Mouse (Mus musculus) embryonic facial prominence, embryonic 11.5 days (tissue): Measurements from ENCODE around the gene Trmt10a. TPM values are rescaled to one million over a fixed set of nuclear protein-coding genes. Genes with fewer than 3 reads are reported as not detected.

Experiments
- ATAC-seq: fragments of 200-750 bp; cut with Nextera tagmentation; replicated peaks from 2 replicates; pipeline ENCODE4 v1.8.0; 2017; ENCODE audit warnings: low read depth; ENCODE audit not compliant: insufficient number of reproducible peaks, low FRiP score, low TSS enrichment
- DNase-seq: peaks from one replicate; pipeline ENCODE4 v3.0.0-alpha.2; 2015; ENCODE audit warnings: low spot score
- H3K27ac ChIP-seq: fragments of 300-500 bp; sonication (generic); replicated peaks from 2 replicates; pipeline ENCODE4 v1.5.1; 2014; ENCODE audit warnings: mild to moderate bottlenecking, low read depth, low read length, control low read depth
- H3K27me3 ChIP-seq: fragments of 300-500 bp; sonication (generic); 2 replicates; pipeline ENCODE4 v1.6.1; 2014; ENCODE audit warnings: mild to moderate bottlenecking, low read length, moderate library complexity, mixed read lengths; ENCODE audit not compliant: control insufficient read depth, insufficient read depth
- H3K36me3 ChIP-seq: fragments of 300-500 bp; sonication (generic); replicated peaks from 2 replicates; pipeline ENCODE4 v1.6.1; 2014; ENCODE audit warnings: low read depth, mild to moderate bottlenecking, low read length, moderate library complexity, mixed read lengths; ENCODE audit not compliant: control insufficient read depth, insufficient read depth
- H3K4me1 ChIP-seq: fragments of 300-500 bp; sonication (generic); 2 replicates; pipeline ENCODE4 v1.6.1; 2014; ENCODE audit warnings: low read length, mixed read lengths; ENCODE audit not compliant: control insufficient read depth, insufficient read depth
- H3K4me2 ChIP-seq: fragments of 300-500 bp; sonication (generic); 2 replicates; pipeline ENCODE4 v1.6.1; 2014; ENCODE audit warnings: low read depth, mild to moderate bottlenecking, control low read depth, low read length, moderate library complexity
- H3K4me3 ChIP-seq: fragments of 300-500 bp; sonication (generic); 2 replicates; pipeline ENCODE4 v1.5.1; 2014; ENCODE audit warnings: low read depth, low read length, control low read depth
- H3K9ac ChIP-seq: fragments of 300-500 bp; sonication (generic); replicated peaks from 2 replicates; pipeline ENCODE4 v1.6.1; 2014; ENCODE audit warnings: mild to moderate bottlenecking, control low read depth, low read length
- H3K9me3 ChIP-seq: fragments of 300-500 bp; sonication (generic); replicated peaks from 2 replicates; pipeline ENCODE4 v1.6.1; 2016; ENCODE audit warnings: mild to moderate bottlenecking, low read length, inconsistent platforms, mixed read lengths; ENCODE audit not compliant: control insufficient read depth
- WGBS: fragments of 180-500 bp; shearing (Covaris S2); extraction: QIAGEN DNeasy Blood & Tissue Kit; methylation state at CpG from one replicate; pipeline ENCODE4 v1.1.7; 2014; 5-methylcytosine and 5-hydroxymethylcytosine counted together
- polyA plus RNA-seq: library from polyadenylated mRNA; unstranded; fragments of >200 nt; fragmentation: Nextera tagmentation; extraction: Ambion mirVana; gene quantifications from 2 replicates; pipeline ENCODE4 v1.2.1, GENCODE M21; 2014

Trmt10a gene
- polyA plus RNA-seq, 1 experiment from 2014 or later, result 17.2 TPM

DNA sequence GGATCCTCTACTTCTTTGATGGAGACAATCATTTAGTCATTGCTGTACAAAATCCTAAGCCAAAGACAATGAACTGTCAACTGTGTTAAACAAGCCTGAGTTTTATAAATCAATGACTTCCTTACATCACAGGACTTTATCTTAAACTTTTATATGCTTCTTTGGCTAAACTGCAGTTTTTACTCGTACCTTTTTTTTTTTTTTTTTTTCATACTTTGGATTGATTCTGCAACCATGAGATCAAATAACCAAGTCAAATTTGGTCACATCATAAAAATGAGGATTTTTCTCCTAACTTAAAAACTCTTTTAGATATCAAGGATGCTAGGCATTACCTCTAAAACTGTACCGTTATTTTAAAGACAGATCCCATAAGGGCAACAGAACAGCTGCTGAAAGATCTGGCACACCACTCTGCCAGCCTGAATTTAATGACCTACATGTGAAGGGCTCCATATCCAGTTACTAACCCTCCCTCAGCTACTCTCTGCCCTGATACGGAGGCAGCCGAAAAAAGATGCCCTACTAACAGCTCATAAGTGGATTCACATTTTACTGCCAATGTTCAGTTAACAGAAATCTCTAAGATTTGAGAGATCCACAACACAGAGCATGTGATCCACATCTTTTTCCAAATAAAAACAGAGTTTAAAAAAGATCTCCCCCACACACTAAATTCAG lies 1.1 kb upstream of the Trmt10a start:
- ATAC-seq (no peak), DNase-seq (peak; percentile 40)
- Histone ChIP-seq H3K9me3 (no peaks in the 10 kb centered on the region), H3K4me1 (no peaks in the 10 kb centered on the region), H3K36me3 (no peaks in the 10 kb centered on the region), H3K4me2 (peak overlapping the region; percentile 13), H3K4me3 (no peak overlapping the region; the same call in 1 of the 2 replicates), H3K27me3 (no peaks in the 10 kb centered on the region), H3K27ac (no peak overlapping the region), H3K9ac (no peak overlapping the region)
- WGBS, result 44% methylated on average over 4 of the region's 4 CpGs

DNA sequence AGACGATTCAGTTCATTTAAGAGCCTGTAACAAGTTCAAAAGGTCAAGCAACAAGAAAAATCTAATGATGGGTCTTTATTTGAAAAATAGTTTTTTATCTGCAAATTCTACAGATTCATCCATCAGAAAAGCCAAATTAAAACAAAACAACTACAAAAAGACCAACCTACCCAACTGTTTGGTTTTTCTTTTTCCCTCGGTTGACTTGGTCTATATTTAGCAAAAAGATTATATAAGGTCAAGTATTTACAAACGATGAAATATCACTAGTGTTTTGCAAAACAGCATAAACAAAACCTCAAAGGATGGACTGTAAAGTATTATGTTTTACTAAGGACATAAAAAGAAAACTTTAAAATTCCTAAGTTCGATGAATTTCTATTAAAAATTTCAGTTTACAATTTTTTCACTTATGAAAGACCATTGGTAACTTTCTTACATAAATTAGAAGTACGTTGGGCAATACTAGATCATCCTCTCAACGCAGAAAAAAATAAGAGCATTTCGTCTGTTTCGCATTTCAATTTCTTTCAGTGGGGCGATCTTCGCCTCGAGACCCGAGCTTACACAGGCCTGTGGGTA lies 424 bp upstream of the Trmt10a start:
- Histone ChIP-seq H3K9me3 (no peaks in the 10 kb centered on the region), H3K4me1 (no peaks in the 10 kb centered on the region), H3K4me2 (peak overlapping the region; percentile 11; the same call in 1 of the 2 replicates), H3K9ac (peak overlapping the region; percentile 88), H3K27me3 (no peaks in the 10 kb centered on the region), H3K36me3 (no peaks in the 10 kb centered on the region), H3K27ac (peak overlapping the region; percentile 97; the same call in 1 of the 2 replicates), H3K4me3 (peak overlapping the region; percentile 65)
- 6% methylated on average over 12 of the region's 12 CpGs for WGBS
- DNase-seq (no peak), ATAC-seq (no peak)

DNA sequence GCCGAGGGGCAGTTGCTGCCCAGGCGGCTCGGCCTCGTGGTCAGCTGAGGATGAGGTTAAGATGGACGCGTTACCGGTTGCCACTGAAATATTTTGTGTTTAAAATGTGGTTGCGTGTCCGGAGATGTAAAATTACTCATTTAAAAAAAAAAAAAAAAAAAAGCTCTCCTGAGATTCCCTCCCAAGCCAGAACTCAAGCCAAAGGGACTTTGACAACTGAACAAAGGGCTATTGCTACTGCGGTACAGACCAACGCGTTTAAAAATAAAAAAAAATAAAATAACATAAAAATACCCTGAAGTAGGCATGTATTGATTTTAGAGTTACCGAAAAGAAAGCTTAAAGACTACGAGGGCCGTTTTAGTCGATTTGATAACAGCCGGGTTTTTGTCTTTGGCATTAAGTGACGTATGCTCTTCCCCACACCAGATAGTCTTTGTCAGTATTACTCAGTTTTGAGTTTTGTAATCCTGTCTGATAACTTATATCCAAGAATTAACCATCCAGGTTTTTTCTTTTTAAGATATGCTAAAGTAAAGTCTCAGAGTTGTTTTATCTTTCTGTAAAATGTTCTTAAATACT lies 903 bp downstream of the Trmt10a start:
- Histone ChIP-seq H3K4me2 (peak overlapping the region; percentile 66), H3K36me3 (no peaks in the 10 kb centered on the region; the same call in 1 of the 2 replicates), H3K9me3 (no peaks in the 10 kb centered on the region), H3K9ac (peak overlapping the region; percentile 88), H3K4me1 (no peaks in the 10 kb centered on the region), H3K27me3 (no peaks in the 10 kb centered on the region), H3K27ac (peak overlapping the region; percentile 97), H3K4me3 (peak overlapping the region; percentile 65)
- ATAC-seq, result no peak
- WGBS, result under 1% methylated on average over 18 of the region's 18 CpGs
- peak; percentile 52 for DNase-seq

DNA sequence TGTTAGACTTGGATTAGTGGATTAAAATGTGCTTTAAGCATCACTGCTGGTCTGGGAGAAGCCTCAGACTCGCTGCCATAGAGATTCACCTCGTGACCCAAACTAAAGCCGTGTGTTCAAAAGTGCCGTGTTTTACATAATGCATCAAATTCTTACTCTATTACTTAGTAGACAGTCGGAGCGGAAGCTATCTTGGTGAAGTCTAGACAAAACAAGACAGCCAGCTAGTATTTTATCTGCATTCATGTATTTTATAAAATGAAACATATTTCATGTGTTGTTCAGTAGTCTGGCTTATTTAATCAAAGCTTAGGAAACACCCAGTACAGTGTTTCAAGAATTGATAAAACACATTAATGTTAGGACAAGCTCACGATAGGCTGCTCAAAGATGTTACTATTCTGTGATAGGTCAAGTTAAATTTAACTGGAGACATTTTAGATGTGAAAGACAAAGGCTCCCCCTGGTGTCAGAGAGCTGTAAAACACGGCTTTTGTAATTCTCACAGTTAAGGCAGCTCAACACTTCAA lies 1.5 kb downstream of the Trmt10a start, which contains the start of gene Mttp:
TSS of gene Mttp (minus strand) at position 327 of the 530 bp plus-strand sequence.
- peak within 1 kb of the TSS; percentile 65 for H3K4me3 ChIP-seq
- ATAC-seq, result peak; percentile 45; the same call in 1 of the 2 replicates
- H3K9ac ChIP-seq, result peak within 1 kb of the TSS; percentile 88
- no peaks in the 10 kb centered on the region for H3K27me3 ChIP-seq
- no peaks in the 10 kb centered on the region for H3K4me1 ChIP-seq
- no peaks in the 10 kb centered on the region; the same call in 1 of the 2 replicates for H3K36me3 ChIP-seq
- H3K9me3 ChIP-seq, result no peaks in the 10 kb centered on the region
- peak within 1 kb of the TSS; percentile 97 for H3K27ac ChIP-seq
- H3K4me2 ChIP-seq, result peak within 1 kb of the TSS; percentile 66
- DNase-seq, result peak; percentile 94
- WGBS, result 5% methylated on average over 8 of the region's 8 CpGs

DNA sequence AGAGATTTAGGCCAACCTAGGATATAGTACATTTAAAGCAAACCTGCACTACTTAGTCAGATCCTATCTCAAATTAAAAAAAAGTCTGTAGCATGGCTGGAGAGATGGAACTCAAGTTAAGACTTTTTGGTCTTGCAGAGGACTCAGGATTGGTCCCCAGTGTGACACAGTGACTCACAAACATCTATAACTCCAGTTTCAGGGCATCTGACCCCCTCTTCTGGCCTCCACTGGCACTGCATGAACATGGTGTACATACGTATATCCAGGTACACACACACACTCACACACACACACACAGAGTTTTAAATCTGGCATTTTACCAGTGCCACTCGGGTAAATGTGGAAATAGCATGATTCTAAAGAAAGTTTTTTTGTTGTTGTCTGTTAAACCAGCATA lies 5.6 kb downstream of the Trmt10a start:
- Histone ChIP-seq H3K27me3 (no peaks in the 10 kb centered on the region), H3K36me3 (no peaks in the 10 kb centered on the region; the same call in none of the 2 replicates), H3K4me2 (no peak overlapping the region), H3K27ac (no peak overlapping the region), H3K4me3 (no peak overlapping the region), H3K4me1 (no peaks in the 10 kb centered on the region), H3K9me3 (no peaks in the 10 kb centered on the region), H3K9ac (no peak overlapping the region)
- WGBS, result 95% methylated on average over 2 of the region's 2 CpGs
- ATAC-seq (no peak), DNase-seq (no peak)

DNA sequence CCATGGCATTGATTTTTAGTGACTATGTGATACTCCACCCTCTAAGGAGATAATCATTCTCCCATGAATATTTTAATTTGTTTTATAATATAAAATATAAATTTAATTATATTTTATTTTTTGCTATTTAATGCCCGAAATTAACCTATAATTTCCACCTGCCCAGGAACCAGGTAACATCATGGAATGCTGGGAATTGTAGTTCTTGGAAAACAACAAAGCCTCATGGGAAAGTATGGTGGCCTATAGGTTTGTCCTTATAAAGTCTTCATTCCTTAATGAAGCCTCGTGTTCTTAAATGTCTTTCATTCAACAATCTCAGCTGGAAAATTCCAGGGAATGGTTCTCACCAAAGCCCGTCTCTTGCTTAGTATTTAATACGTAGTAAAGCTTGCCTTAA lies 11.8 kb downstream of the Trmt10a start:
- H3K4me2 ChIP-seq, result no peak overlapping the region
- no peaks in the 10 kb centered on the region; the same call in 1 of the 2 replicates for H3K36me3 ChIP-seq
- no peaks in the 10 kb centered on the region for H3K9me3 ChIP-seq
- H3K4me1 ChIP-seq, result no peaks in the 10 kb centered on the region
- H3K27ac ChIP-seq, result no peak overlapping the region
- ATAC-seq, result no peak
- H3K9ac ChIP-seq, result no peak overlapping the region
- whole genome bisulfite sequencing, result 90% methylated on average over 4 of the region's 4 CpGs
- no peak overlapping the region for H3K4me3 ChIP-seq
- no peaks in the 10 kb centered on the region for H3K27me3 ChIP-seq
- no peak for DNase-seq

DNA sequence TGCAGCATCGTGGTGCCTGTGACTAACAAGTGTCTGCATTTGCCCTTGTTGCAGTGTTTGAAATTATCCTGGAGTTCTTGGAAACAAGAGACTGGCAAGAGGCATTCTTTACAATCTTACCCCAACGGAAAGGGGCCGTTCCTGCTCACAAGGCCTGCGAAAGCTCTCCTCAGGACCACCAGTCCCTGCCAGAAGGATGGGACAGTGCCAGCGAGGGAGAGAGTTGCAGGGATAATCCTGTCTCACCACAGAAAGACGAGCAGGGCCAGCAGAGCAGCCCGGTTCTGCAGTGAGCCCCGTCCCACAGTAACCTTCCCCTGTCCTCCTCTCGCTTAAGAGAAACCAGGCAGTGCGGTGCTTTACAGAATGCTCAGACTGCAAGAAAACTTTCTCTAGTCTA lies 13.4 kb downstream of the Trmt10a start:
- H3K9me3 ChIP-seq, result no peaks in the 10 kb centered on the region
- no peak for DNase-seq
- H3K4me1 ChIP-seq, result no peaks in the 10 kb centered on the region
- no peak overlapping the region for H3K4me2 ChIP-seq
- ATAC-seq, result no peak
- WGBS, result 69% methylated on average over 10 of the region's 10 CpGs
- H3K27me3 ChIP-seq, result no peaks in the 10 kb centered on the region
- H3K4me3 ChIP-seq, result no peak overlapping the region
- H3K27ac ChIP-seq, result no peak overlapping the region
- H3K9ac ChIP-seq, result no peak overlapping the region
- H3K36me3 ChIP-seq, result no peaks in the 10 kb centered on the region; the same call in 1 of the 2 replicates

DNA sequence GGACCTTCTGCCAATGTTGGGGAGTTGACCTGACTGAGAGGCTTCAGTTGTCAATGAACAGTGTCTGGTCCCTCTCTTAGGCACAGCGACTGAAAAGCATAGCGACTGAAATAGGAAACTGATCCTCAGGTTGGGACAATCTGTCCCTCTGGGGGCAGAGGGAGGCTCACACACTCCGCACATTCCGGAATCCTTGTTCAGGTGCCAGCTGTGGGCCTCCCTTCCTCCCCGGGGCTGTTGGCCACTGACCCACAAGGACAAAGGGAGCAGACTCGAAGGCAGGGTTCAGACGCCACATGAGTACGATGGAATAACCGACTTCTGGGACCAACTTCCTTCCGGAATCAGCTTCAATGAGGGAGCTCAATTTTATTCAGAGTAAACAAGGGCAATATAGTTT lies 18.4 kb downstream of the Trmt10a start:
- Histone ChIP-seq H3K4me1 (no peaks in the 10 kb centered on the region), H3K36me3 (no peaks in the 10 kb centered on the region), H3K4me3 (no peak overlapping the region), H3K9ac (no peak overlapping the region), H3K4me2 (no peak overlapping the region), H3K9me3 (no peaks in the 10 kb centered on the region), H3K27me3 (no peaks in the 10 kb centered on the region), H3K27ac (no peak overlapping the region)
- WGBS, result 84% methylated on average over 10 of the region's 10 CpGs
- ATAC-seq (no peak), DNase-seq (no peak)
